Mouse (Mus musculus) liver, embryonic 14.5 days (tissue): ENCODE data around the gene Prr12.

Source experiments
- CTCF ChIP-seq: IDR thresholded peaks from 2 replicates; pipeline ENCODE4 v1.5.1; 2016; ENCODE audit warnings: antibody characterized with exemption, low read depth, control low read depth
- EP300 ChIP-seq: IDR thresholded peaks from 2 replicates; pipeline ENCODE4 v1.6.1; 2016; ENCODE audit warnings: antibody characterized with exemption, low read depth

GRCm38 (mm10) chr7:45025601-45026220 lies 27.0 kb downstream of the Prr12 start:
- TF ChIP-seq CTCF (no peak), EP300 (no peak)
